Mouse (Mus musculus) liver, postnatal 0 days (tissue): ENCODE results near the gene 1600002K03Rik.

Experiments used
- CTCF ChIP-seq: sonication (generic); IDR thresholded peaks from 2 replicates; pipeline ENCODE4 v1.5.1; 2016; ENCODE audit warnings: antibody characterized with exemption, low read depth
- EP300 ChIP-seq: IDR thresholded peaks from 2 replicates; pipeline ENCODE4 v1.6.1; 2016; ENCODE audit warnings: antibody characterized with exemption, low read depth, mild to moderate bottlenecking

DNA sequence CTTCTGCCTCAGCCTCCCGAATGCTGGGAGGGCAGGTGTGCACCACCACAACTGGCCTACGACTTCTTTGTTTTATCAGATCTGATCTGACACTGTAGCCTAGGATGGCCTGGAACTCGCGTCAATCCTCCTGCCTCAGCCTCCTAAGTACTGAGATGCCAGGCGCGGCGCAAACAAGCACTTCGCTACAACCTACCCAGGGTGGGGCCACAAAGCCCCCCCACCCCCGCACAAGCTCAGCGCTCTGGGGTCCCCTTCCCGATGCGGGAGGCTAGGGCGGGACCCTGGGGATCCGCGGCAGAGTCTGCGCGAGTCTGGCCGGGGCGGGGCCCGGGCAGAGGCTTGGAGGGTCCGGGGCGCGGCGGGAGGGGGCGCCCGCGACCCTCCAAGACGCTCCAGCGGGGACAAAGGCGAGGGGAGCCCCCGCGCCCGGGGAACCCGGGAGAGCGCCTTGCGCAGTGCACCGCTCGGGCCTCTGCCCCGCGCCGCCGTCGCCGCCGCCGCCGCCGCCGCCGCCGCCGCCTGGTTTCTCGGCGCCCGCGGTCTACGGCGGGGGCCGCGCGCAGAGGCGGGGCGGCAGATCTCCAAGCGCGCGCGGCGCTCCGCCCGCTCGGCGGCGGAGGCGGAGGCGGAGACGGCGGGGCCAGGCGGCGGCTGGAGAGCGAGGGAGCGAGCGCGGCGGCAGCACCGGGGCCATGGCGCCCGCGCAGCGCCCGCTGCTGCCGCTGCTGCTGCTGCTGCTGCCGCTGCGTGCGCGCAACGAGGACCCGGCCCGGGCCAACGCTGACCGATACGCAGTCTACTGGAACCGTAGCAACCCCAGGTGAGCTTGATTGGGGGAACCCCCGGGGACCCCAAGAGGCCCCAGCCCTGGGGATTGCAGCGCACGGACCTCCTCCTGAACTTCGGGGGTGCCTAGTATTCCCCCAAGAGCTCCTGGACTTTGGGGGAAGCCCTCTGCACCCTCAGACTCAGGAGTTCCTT, 6.6 kb downstream of the 1600002K03Rik start, which contains the start of gene Efna2:
- TF ChIP-seq CTCF (no peak), EP300 (no peak)
